Mouse (Mus musculus): ENCODE measurements around the gene Gdap1l1.

GRCm38 (mm10) chr2:163471710-163472465, 33.6 kb downstream of the Gdap1l1 start:
- no peak for TF ChIP-seq SRF (IDR thresholded peaks at IDR 0.05; ENCODE audit: control insufficient read depth, insufficient read length, low read depth)
- no peak for TF ChIP-seq MYOD1 (IDR thresholded peaks at IDR 0.05; ENCODE audit: control insufficient read depth in 1 of 3, insufficient read length in 2 of 3, low read depth in 2 of 3)
- TF ChIP-seq POLR2A (IDR thresholded peaks at IDR 0.05; ENCODE audit: insufficient read length, low read depth) = no peak
- no peak for TF ChIP-seq MAX (IDR thresholded peaks at IDR 0.05; ENCODE audit: low read depth)
- no peak for TF ChIP-seq TCF3 (IDR thresholded peaks at IDR 0.05; ENCODE audit: insufficient read length, low read depth)

Measured in myocyte (in vitro differentiated cells).